Mouse (Mus musculus): ENCODE results near the gene Vwce. TPM values are rescaled to one million over a fixed set of nuclear protein-coding genes. Genes with fewer than 3 reads are reported as not detected.

The Vwce gene
- polyA plus RNA-seq, 1 experiment from 2014 or later, result 2.3 TPM

GRCm38 (mm10) chr19:10677915-10678771, 44.1 kb downstream of the Vwce start, which contains the start of gene Pga5:
Gene Pga5 (minus strand): TSS chr19:10678071.
- no peak within 1 kb of the TSS for H3K27ac ChIP-seq
- H3K4me2 ChIP-seq, result no peak within 1 kb of the TSS
- H3K36me3 ChIP-seq, result no peaks in the 10 kb centered on the region
- H3K9me3 ChIP-seq, result no peaks in the 10 kb centered on the region
- 35% methylated on average over 6 of the region's 6 CpGs for WGBS
- peak; percentile 27; the same call in 1 of the 2 replicates for ATAC-seq (ENCODE audit: insufficient read depth, low FRiP score, low read depth)
- no peak within 1 kb of the TSS for H3K4me3 ChIP-seq (replicated peaks)
- H3K27me3 ChIP-seq (replicated peaks), result no peaks in the 10 kb centered on the region
- H3K9ac ChIP-seq, result no peak within 1 kb of the TSS
- H3K4me1 ChIP-seq, result no peaks in the 10 kb centered on the region

- Histone ChIP-seq H3K36me3 (no peaks in the 10 kb centered on the region), H3K4me3 (replicated peaks) (no peak overlapping the region), H3K4me2 (no peak overlapping the region), H3K27ac (no peak overlapping the region), H3K9ac (no peak overlapping the region), H3K27me3 (replicated peaks) (no peaks in the 10 kb centered on the region), H3K4me1 (no peaks in the 10 kb centered on the region), H3K9me3 (no peaks in the 10 kb centered on the region)
- WGBS, result 63% methylated on average over 1 of the region's 1 CpGs
- no peak for ATAC-seq (ENCODE audit: insufficient read depth, low FRiP score, low read depth)
Observed at GRCm38 (mm10) chr19:10678772-10679067, 44.7 kb downstream of the Vwce start.

GRCm38 (mm10) chr19:10681571-10681970, 47.6 kb downstream of the Vwce start:
- no peak for ATAC-seq (ENCODE audit: insufficient read depth, low FRiP score, low read depth)
- 50% methylated on average over 4 of the region's 4 CpGs for WGBS

GRCm38 (mm10) chr19:10685081-10685480, 51.1 kb downstream of the Vwce start:
- ATAC-seq (ENCODE audit: insufficient read depth, low FRiP score, low read depth), result no peak
- Histone ChIP-seq H3K9me3 (no peaks in the 10 kb centered on the region), H3K9ac (no peak overlapping the region), H3K27me3 (replicated peaks) (no peaks in the 10 kb centered on the region), H3K27ac (no peak overlapping the region), H3K36me3 (no peaks in the 10 kb centered on the region), H3K4me2 (no peak overlapping the region), H3K4me3 (replicated peaks) (no peak overlapping the region), H3K4me1 (peaks cover 11% of the 10 kb centered on the region)
- 92% methylated on average over 9 of the region's 9 CpGs for WGBS

More at GRCm38 (mm10) chr19:10681571-10681970, 47.6 kb downstream of the Vwce start:
- Histone ChIP-seq H3K4me2 (no peak overlapping the region), H3K4me1 (no peaks in the 10 kb centered on the region), H3K27ac (no peak overlapping the region), H3K9me3 (no peaks in the 10 kb centered on the region), H3K9ac (no peak overlapping the region), H3K4me3 (replicated peaks) (no peak overlapping the region), H3K27me3 (replicated peaks) (no peaks in the 10 kb centered on the region), H3K36me3 (no peaks in the 10 kb centered on the region)

- ATAC-seq (ENCODE audit: insufficient read depth, low FRiP score, low read depth), result peak; percentile 68
- Histone ChIP-seq H3K9ac (no peak overlapping the region), H3K4me1 (peaks cover 17% of the 10 kb centered on the region), H3K27me3 (replicated peaks) (no peaks in the 10 kb centered on the region), H3K9me3 (no peaks in the 10 kb centered on the region), H3K36me3 (no peaks in the 10 kb centered on the region), H3K27ac (no peak overlapping the region), H3K4me2 (no peak overlapping the region), H3K4me3 (replicated peaks) (no peak overlapping the region)
- WGBS, result 60% methylated on average over 2 of the region's 2 CpGs
Observed at GRCm38 (mm10) chr19:10685727-10686126, 51.7 kb downstream of the Vwce start.

- Histone ChIP-seq H3K36me3 (no peaks in the 10 kb centered on the region), H3K9me3 (no peaks in the 10 kb centered on the region), H3K27ac (peak within 1 kb of the TSS; percentile 96), H3K27me3 (replicated peaks) (no peaks in the 10 kb centered on the region), H3K4me2 (peak within 1 kb of the TSS; percentile 70), H3K4me3 (replicated peaks) (peak within 1 kb of the TSS; percentile 83), H3K9ac (peak within 1 kb of the TSS; percentile 73), H3K4me1 (peaks cover 32% of the 10 kb centered on the region)
- peak; percentile 85 for ATAC-seq (ENCODE audit: insufficient read depth, low FRiP score, low read depth)
- WGBS, result under 1% methylated on average over 74 of the region's 74 CpGs
Observed at GRCm38 (mm10) chr19:10688537-10689352, 54.7 kb downstream of the Vwce start, which contains the start of gene Vps37c. Gene Vps37c (plus strand): TSS chr19:10688735.

GRCm38 (mm10) chr19:10689470-10690166, 55.6 kb downstream of the Vwce start:
- no peaks in the 10 kb centered on the region for H3K9me3 ChIP-seq
- peak overlapping the region; percentile 96 for H3K27ac ChIP-seq
- peaks cover 36% of the 10 kb centered on the region for H3K4me1 ChIP-seq
- WGBS, result 42% methylated on average over 5 of the region's 5 CpGs
- peak overlapping the region; percentile 83 for H3K4me3 ChIP-seq (replicated peaks)
- no peak for ATAC-seq (ENCODE audit: insufficient read depth, low FRiP score, low read depth)
- no peaks in the 10 kb centered on the region for H3K27me3 ChIP-seq (replicated peaks)
- H3K36me3 ChIP-seq, result no peaks in the 10 kb centered on the region
- H3K4me2 ChIP-seq, result peak overlapping the region; percentile 70
- peak overlapping the region; percentile 73 for H3K9ac ChIP-seq

GRCm38 (mm10) chr19:10690336-10690735, 56.3 kb downstream of the Vwce start:
- no peak for ATAC-seq (ENCODE audit: insufficient read depth, low FRiP score, low read depth)
- Histone ChIP-seq H3K27me3 (replicated peaks) (no peaks in the 10 kb centered on the region), H3K4me3 (replicated peaks) (peak overlapping the region; percentile 83; the same call in 1 of the 2 replicates), H3K36me3 (no peaks in the 10 kb centered on the region), H3K9me3 (no peaks in the 10 kb centered on the region), H3K9ac (no peak overlapping the region), H3K4me1 (peaks cover 39% of the 10 kb centered on the region), H3K4me2 (peak overlapping the region; percentile 70), H3K27ac (peak overlapping the region; percentile 96)
- 46% methylated on average over 3 of the region's 3 CpGs for WGBS

- no peaks in the 10 kb centered on the region for H3K9me3 ChIP-seq
- no peak for ATAC-seq (ENCODE audit: insufficient read depth, low FRiP score, low read depth)
- peak overlapping the region; percentile 96; the same call in 1 of the 2 replicates for H3K27ac ChIP-seq
- no peak overlapping the region for H3K4me3 ChIP-seq (replicated peaks)
- H3K9ac ChIP-seq, result no peak overlapping the region
- H3K4me1 ChIP-seq, result peaks cover 46% of the 10 kb centered on the region
- no peaks in the 10 kb centered on the region for H3K36me3 ChIP-seq
- H3K4me2 ChIP-seq, result peak overlapping the region; percentile 70; the same call in 1 of the 2 replicates
- WGBS, result 78% methylated on average over 4 of the region's 4 CpGs
- H3K27me3 ChIP-seq (replicated peaks), result no peaks in the 10 kb centered on the region
Observed at GRCm38 (mm10) chr19:10691121-10691520, 57.1 kb downstream of the Vwce start.

GRCm38 (mm10) chr19:10691660-10692059, 57.6 kb downstream of the Vwce start:
- H3K4me3 ChIP-seq (replicated peaks), result no peak overlapping the region
- peak overlapping the region; percentile 96; the same call in 1 of the 2 replicates for H3K27ac ChIP-seq
- no peak for ATAC-seq (ENCODE audit: insufficient read depth, low FRiP score, low read depth)
- WGBS, result 61% methylated on average over 3 of the region's 3 CpGs
- peaks cover 50% of the 10 kb centered on the region for H3K4me1 ChIP-seq
- H3K36me3 ChIP-seq, result no peaks in the 10 kb centered on the region
- no peaks in the 10 kb centered on the region for H3K9me3 ChIP-seq
- H3K4me2 ChIP-seq, result no peak overlapping the region
- H3K27me3 ChIP-seq (replicated peaks), result no peaks in the 10 kb centered on the region
- no peak overlapping the region for H3K9ac ChIP-seq

- H3K9me3 ChIP-seq, result no peaks in the 10 kb centered on the region
- H3K4me3 ChIP-seq (replicated peaks), result no peak overlapping the region
- H3K27ac ChIP-seq, result peak overlapping the region; percentile 96; the same call in 1 of the 2 replicates
- H3K4me2 ChIP-seq, result no peak overlapping the region
- H3K36me3 ChIP-seq, result no peaks in the 10 kb centered on the region
- no peak for ATAC-seq (ENCODE audit: insufficient read depth, low FRiP score, low read depth)
- no peaks in the 10 kb centered on the region for H3K27me3 ChIP-seq (replicated peaks)
- H3K4me1 ChIP-seq, result peaks cover 57% of the 10 kb centered on the region
- no peak overlapping the region for H3K9ac ChIP-seq
- 79% methylated on average over 4 of the region's 4 CpGs for WGBS
Observed at GRCm38 (mm10) chr19:10692361-10692760, 58.3 kb downstream of the Vwce start.

All from stomach, embryonic 15.5 days (tissue).